Mouse (Mus musculus) spleen, postnatal 10 days (tissue): ENCODE measurements around the gene Acyp2.
A peak's percentile ranks its signal among the peaks of the same experiment; 100 is the strongest.

Experiments used
- DNase-seq, 2 experiments: peaks; one replicate each; pipeline ENCODE4 v3.0.0; 2021 to 2022; ENCODE audit warnings: low spot score in 2 of 2

The Acyp2 gene

DNA sequence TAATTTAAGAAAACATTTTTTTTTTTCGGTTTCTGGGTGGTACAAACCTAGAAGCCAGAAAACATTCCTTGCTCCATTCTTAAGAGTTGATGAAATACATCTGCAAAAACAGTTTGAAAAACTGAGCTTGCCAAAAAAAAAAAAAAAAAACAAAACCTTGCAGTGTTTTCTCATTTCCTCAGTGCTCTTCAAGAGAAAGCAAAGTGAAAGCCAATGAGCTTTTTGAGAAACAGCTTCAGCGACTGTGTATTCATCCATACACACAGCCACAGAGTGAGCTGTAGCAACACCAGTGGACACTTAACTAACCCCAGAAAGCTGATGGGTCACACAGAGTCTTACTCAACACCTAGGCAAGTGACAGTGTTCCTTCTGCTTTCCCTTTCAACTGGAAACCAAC lies 69.4 kb downstream of the Acyp2 start:
- no peak for DNase-seq

DNA sequence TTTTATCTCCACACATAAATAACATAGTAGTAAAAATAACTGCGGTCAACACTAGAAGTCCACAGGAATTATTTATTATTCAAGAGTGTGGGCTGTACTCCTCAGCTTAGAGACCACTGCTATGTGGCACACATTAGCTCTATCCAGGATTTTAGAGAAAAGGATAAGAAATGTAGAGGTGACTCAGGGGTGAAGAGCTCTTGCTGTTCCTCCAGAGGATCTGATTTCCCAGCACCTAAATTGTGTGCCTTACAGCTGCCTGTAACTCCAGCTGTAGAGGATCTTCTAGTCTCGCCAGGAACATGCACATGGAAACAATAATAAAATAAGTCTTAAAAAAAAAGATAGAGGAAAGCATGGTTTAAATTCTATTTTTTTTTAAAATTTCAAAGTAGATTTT lies 70.5 kb downstream of the Acyp2 start:
- DNase-seq = no peak

DNA sequence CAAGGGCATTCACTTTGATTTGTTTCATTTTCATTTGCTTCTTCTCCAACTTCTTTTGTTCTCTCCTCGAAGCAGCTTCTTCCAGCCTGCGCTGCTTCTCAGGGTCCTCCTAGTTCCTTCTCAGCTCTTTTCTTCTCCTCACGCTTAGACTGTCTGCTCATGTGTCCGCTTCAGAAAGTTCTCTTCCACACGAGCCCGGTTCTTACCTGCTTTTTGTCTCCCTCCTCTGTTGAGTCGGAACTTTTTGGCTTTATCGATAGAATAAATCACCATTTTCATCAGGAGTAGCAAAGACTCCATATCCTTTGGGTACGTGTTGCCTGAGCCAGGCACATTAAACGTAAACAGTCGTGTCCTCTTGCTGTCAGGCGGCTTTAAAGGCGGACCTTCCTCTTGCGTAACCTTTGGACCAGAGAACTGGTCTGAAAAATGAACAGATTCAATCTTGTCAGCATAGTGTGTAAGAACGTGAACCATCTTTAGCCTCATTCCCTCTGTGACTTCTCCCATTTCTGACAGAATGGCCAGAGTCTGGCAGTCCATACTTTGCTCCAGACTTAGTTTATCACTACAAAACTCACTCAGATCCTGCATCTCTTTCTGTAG lies 76.5 kb downstream of the Acyp2 start:
- DNase-seq = no peak

- DNase-seq = no peak
These were observed 78.8 kb downstream of the Acyp2 start for GRCm38 (mm10) chr11:30570568-30570967.

- DNase-seq = no peak
These were observed 89.2 kb downstream of the Acyp2 start for GRCm38 (mm10) chr11:30560215-30560614.

DNA sequence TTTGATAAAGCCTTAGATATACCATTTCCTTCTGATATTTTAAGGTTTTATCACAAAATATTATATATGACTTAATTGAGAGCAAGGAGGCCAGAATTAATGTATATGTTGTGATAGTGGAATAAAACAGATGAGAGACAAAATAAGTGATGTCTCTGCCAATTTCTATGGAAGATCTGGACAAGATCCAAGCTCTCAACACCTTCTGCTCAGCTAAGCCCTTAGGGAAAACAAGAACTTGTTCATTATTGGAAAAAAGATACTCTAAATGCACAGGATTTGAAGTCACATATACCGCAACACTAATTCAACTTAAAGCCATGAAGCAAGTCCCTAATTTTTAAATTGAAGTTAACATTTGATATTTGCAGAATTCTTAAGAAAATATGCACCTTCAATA lies 96.0 kb downstream of the Acyp2 start:
- no peak for DNase-seq

DNA sequence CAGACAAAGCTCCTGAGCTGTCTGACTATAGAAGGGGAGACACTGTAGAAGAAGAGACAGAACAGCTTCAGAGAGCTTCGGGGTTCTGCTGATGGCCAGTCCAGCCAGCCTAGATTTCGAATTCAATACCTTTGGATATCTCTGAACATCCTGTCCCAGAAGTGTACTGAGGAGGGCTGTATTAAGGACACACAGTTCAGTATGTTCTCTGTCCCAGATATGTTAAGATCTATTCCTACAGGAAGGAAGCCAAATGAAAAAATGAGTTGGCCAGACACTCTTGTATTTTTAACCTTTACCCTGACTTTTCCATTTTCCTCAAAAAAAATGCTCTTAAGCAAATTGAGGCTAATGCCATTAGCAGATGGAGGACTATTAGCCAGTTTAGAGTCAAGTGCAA lies 132.3 kb downstream of the Acyp2 start:
- DNase-seq = no peak

- DNase-seq = no peak
These were observed 141.2 kb downstream of the Acyp2 start for GRCm38 (mm10) chr11:30508178-30508577.

GRCm38 (mm10) chr11:30498738-30499355 lies 150.5 kb downstream of the Acyp2 start:
- DNase-seq = no peak

DNA sequence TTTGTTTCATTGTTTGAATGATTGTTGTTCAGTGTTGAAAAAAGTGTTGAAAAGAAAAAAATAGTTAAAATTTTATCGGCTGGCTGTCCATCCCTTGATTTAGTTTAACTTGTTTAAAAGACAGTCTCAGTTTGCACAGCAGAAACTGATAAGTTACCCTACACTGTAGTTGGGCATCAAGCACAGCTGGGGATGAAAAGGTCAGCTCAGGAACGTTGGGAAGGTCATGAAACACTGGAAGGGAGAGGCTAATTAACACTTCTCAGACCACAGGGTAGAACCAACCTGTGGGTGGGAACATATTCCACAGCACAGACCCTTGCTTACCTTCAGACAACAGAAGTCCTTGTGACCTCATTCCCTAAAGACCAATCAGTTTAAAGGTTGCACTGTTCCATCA lies 152.2 kb downstream of the Acyp2 start:
- no peak for DNase-seq

GRCm38 (mm10) chr11:30491515-30492260 lies 157.7 kb downstream of the Acyp2 start:
- DNase-seq = no peak

DNA sequence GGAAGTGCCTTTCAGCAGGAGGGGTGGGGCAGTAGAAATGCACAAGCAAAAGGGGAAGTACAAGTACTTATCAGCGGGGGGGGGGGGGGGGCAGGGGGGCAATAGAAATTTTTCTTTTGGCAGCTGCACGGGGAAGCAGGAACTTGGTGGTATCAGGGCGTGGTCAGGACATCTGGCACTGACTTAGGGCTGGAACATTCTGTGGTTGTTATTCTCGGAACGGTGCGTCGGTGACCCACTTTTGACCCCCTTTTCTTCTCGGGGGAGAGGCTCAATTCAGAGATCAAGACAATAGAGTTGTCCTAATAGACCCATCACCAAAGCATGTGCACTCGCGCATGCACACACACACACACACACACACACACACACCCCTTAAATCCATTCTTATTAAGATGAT lies 161.2 kb downstream of the Acyp2 start:
- no peak for DNase-seq

- no peak for DNase-seq
These were observed 166.1 kb downstream of the Acyp2 start for GRCm38 (mm10) chr11:30483286-30483685.

DNA sequence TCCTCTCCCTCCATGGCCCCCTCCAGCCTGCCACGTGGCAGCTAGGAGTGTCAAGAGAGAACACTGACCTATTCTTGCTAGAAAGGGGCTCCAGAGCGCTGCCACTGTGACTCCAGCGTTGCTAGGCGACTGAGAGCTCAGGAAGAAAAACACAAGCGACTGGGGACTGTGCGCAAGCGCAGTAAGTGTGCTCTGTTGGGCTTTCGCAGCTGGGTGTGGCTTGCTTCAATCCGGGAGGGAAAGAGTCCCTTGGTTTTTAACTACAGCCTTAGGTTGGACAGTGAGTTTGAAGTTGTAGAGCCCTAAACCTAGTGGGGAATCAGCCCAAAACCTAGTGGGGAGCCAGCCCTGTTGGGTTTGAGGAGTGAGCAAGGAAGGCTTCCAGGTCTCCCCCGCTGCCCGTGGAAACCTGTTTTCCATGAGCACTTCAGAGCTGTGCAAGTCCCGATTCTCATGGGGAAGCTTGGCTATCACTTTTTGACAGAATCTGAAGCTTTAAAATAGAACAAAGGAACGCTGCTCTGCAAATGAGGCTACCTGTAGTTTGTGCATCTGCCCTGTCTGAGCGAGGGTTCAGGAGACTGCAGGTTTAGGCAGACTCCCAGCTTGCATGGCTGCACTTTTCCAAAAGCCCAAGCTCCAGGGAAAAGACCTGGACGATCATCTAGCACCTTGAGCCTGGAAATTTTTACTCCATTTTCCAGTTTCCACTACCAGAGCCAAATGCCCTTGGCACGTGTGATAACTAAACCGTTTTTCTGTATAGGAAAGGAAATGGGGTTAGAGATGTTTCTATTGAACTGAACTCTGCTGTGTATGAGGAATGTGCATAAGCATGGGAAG lies 177.4 kb downstream of the Acyp2 start, which contains the start of gene 4930505A04Rik:
4930505A04Rik (minus strand) TSS at position 77 of the 843 bp plus-strand sequence.
- DNase-seq = peak in 1 of 2 experiments; percentile 41

- DNase-seq = no peak
These were observed 178.2 kb downstream of the Acyp2 start for GRCm38 (mm10) chr11:30471187-30471586.
